Mouse (Mus musculus): ENCODE data around the gene Polr3a.

Gene Polr3a

GRCm38 (mm10) chr14:24486773-24487227 lies at the start of gene Polr3a, which contains the start of gene Rps24:
Gene Polr3a, minus strand, starts transcription at chr14:24487058.
Gene Rps24, plus strand, starts transcription at chr14:24487125.
- Histone ChIP-seq H3K27me3 (ENCODE audit: insufficient read depth, low read length) (no peaks in the 10 kb centered on the region), H3K4me1 (replicated peaks; ENCODE audit: low read depth, low read length) (peaks cover 54% of the 10 kb centered on the region), H3K36me3 (ENCODE audit: insufficient read depth, low read length) (peaks cover 48% of the 10 kb centered on the region), H3K4me3 (replicated peaks; ENCODE audit: low read length) (peak within 1 kb of the TSS; percentile 96), H3K9me3 (ENCODE audit: low read length) (no peaks in the 10 kb centered on the region)
- TF ChIP-seq CTCF (conservative IDR thresholded peaks at IDR 0.05; ENCODE audit: low read length) (peak; percentile 91), NANOG (IDR thresholded peaks at IDR 0.05; ENCODE audit: borderline replicate concordance, low read length) (no peak), POU5F1 (IDR thresholded peaks at IDR 0.05; ENCODE audit: borderline replicate concordance, low read length) (no peak)

GRCm38 (mm10) chr14:24534865-24535545 lies 48.1 kb upstream of the Polr3a start:
- Histone ChIP-seq H3K27me3 (ENCODE audit: insufficient read depth, low read length) (peaks cover 7% of the 10 kb centered on the region; the same call in 1 of the 2 replicates), H3K36me3 (ENCODE audit: insufficient read depth, low read length) (no peaks in the 10 kb centered on the region), H3K4me3 (replicated peaks; ENCODE audit: low read length) (no peak overlapping the region), H3K9me3 (ENCODE audit: low read length) (no peaks in the 10 kb centered on the region), H3K4me1 (replicated peaks; ENCODE audit: low read depth, low read length) (peaks cover 12% of the 10 kb centered on the region)
- TF ChIP-seq NANOG (IDR thresholded peaks at IDR 0.05; ENCODE audit: borderline replicate concordance, low read length) (no peak), POU5F1 (IDR thresholded peaks at IDR 0.05; ENCODE audit: borderline replicate concordance, low read length) (no peak), CTCF (conservative IDR thresholded peaks at IDR 0.05; ENCODE audit: low read length) (no peak)

DNA sequence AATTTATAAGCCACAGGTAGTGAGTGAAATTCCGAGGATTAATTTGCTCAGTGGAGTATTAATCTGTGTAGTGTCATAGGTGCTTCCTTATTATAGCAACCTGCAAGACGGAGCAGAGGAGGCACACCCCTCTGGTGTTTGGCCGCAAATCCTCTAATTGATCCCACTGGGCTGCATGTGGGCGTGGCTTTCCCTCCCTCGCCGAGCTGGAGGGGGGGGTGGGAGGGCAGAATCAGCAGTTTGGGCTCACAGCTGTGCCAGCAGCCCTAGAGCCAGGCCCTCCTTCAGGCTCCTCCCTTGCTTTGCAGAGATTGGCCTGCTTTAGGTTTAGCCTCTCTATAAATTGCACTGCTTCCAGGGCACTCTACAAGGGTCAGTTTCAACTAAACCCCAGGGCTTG lies 43.4 kb upstream of the Polr3a start:
- no peaks in the 10 kb centered on the region for H3K9me3 ChIP-seq (ENCODE audit: low read length)
- H3K36me3 ChIP-seq (ENCODE audit: insufficient read depth, low read length), result no peaks in the 10 kb centered on the region
- TF ChIP-seq CTCF (conservative IDR thresholded peaks at IDR 0.05; ENCODE audit: low read length) (no peak), NANOG (IDR thresholded peaks at IDR 0.05; ENCODE audit: borderline replicate concordance, low read length) (no peak), POU5F1 (IDR thresholded peaks at IDR 0.05; ENCODE audit: borderline replicate concordance, low read length) (no peak)
- H3K4me3 ChIP-seq (replicated peaks; ENCODE audit: low read length), result no peak overlapping the region
- peaks cover 7% of the 10 kb centered on the region; the same call in 1 of the 2 replicates for H3K27me3 ChIP-seq (ENCODE audit: insufficient read depth, low read length)
- peaks cover 36% of the 10 kb centered on the region for H3K4me1 ChIP-seq (replicated peaks; ENCODE audit: low read depth, low read length)

DNA sequence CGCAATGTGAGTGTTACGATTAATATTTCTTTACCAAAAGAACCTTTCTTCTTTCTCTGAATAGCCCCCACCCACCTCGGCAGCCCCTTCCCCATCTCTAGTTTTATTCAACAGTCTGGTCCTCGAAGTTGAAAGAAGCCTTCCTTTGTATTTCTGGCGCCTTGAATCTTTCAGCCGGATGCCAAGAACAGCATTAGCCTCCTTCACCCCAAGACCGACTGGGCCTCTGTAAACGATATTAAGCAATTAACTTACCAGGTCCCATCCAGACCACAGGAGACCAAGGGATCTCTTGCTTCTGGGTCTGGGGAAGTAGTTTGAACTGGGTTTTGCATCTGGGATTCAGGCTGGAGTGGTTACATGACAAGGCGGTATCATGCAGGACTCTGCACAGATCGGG lies 39.6 kb upstream of the Polr3a start:
- H3K9me3 ChIP-seq (ENCODE audit: low read length), result no peaks in the 10 kb centered on the region
- H3K4me1 ChIP-seq (replicated peaks; ENCODE audit: low read depth, low read length), result peaks cover 41% of the 10 kb centered on the region
- no peaks in the 10 kb centered on the region for H3K36me3 ChIP-seq (ENCODE audit: insufficient read depth, low read length)
- TF ChIP-seq NANOG (IDR thresholded peaks at IDR 0.05; ENCODE audit: borderline replicate concordance, low read length) (no peak), CTCF (conservative IDR thresholded peaks at IDR 0.05; ENCODE audit: low read length) (no peak), POU5F1 (IDR thresholded peaks at IDR 0.05; ENCODE audit: borderline replicate concordance, low read length) (no peak)
- H3K27me3 ChIP-seq (ENCODE audit: insufficient read depth, low read length), result 0 out of 2 replicates have a peak, but pooled peaks cover 2% of the 10 kb centered on the region
- H3K4me3 ChIP-seq (replicated peaks; ENCODE audit: low read length), result no peak overlapping the region

- peaks cover 41% of the 10 kb centered on the region for H3K4me1 ChIP-seq (replicated peaks; ENCODE audit: low read depth, low read length)
- no peak overlapping the region for H3K4me3 ChIP-seq (replicated peaks; ENCODE audit: low read length)
- 0 out of 2 replicates have a peak, but pooled peaks cover 2% of the 10 kb centered on the region for H3K27me3 ChIP-seq (ENCODE audit: insufficient read depth, low read length)
- no peaks in the 10 kb centered on the region for H3K9me3 ChIP-seq (ENCODE audit: low read length)
- no peaks in the 10 kb centered on the region for H3K36me3 ChIP-seq (ENCODE audit: insufficient read depth, low read length)
- TF ChIP-seq POU5F1 (IDR thresholded peaks at IDR 0.05; ENCODE audit: borderline replicate concordance, low read length) (no peak), CTCF (conservative IDR thresholded peaks at IDR 0.05; ENCODE audit: low read length) (no peak), NANOG (IDR thresholded peaks at IDR 0.05; ENCODE audit: borderline replicate concordance, low read length) (no peak)
These were observed 39.0 kb upstream of the Polr3a start for GRCm38 (mm10) chr14:24525677-24526415.

- Histone ChIP-seq H3K27me3 (ENCODE audit: insufficient read depth, low read length) (no peaks in the 10 kb centered on the region), H3K36me3 (ENCODE audit: insufficient read depth, low read length) (no peaks in the 10 kb centered on the region), H3K4me1 (replicated peaks; ENCODE audit: low read depth, low read length) (peaks cover 37% of the 10 kb centered on the region), H3K4me3 (replicated peaks; ENCODE audit: low read length) (no peak overlapping the region), H3K9me3 (ENCODE audit: low read length) (no peaks in the 10 kb centered on the region)
- TF ChIP-seq CTCF (conservative IDR thresholded peaks at IDR 0.05; ENCODE audit: low read length) (no peak), NANOG (IDR thresholded peaks at IDR 0.05; ENCODE audit: borderline replicate concordance, low read length) (no peak), POU5F1 (IDR thresholded peaks at IDR 0.05; ENCODE audit: borderline replicate concordance, low read length) (no peak)
These were observed 38.3 kb upstream of the Polr3a start for GRCm38 (mm10) chr14:24525137-24525536.

GRCm38 (mm10) chr14:24521597-24521996 lies 34.7 kb upstream of the Polr3a start:
- H3K36me3 ChIP-seq (ENCODE audit: insufficient read depth, low read length), result no peaks in the 10 kb centered on the region
- TF ChIP-seq NANOG (IDR thresholded peaks at IDR 0.05; ENCODE audit: borderline replicate concordance, low read length) (no peak), CTCF (conservative IDR thresholded peaks at IDR 0.05; ENCODE audit: low read length) (no peak), POU5F1 (IDR thresholded peaks at IDR 0.05; ENCODE audit: borderline replicate concordance, low read length) (no peak)
- no peak overlapping the region for H3K4me3 ChIP-seq (replicated peaks; ENCODE audit: low read length)
- H3K4me1 ChIP-seq (replicated peaks; ENCODE audit: low read depth, low read length), result peaks cover 19% of the 10 kb centered on the region; the same call in 1 of the 2 replicates
- H3K27me3 ChIP-seq (ENCODE audit: insufficient read depth, low read length), result no peaks in the 10 kb centered on the region
- 0 out of 2 replicates have a peak, but pooled peaks cover 3% of the 10 kb centered on the region for H3K9me3 ChIP-seq (ENCODE audit: low read length)

DNA sequence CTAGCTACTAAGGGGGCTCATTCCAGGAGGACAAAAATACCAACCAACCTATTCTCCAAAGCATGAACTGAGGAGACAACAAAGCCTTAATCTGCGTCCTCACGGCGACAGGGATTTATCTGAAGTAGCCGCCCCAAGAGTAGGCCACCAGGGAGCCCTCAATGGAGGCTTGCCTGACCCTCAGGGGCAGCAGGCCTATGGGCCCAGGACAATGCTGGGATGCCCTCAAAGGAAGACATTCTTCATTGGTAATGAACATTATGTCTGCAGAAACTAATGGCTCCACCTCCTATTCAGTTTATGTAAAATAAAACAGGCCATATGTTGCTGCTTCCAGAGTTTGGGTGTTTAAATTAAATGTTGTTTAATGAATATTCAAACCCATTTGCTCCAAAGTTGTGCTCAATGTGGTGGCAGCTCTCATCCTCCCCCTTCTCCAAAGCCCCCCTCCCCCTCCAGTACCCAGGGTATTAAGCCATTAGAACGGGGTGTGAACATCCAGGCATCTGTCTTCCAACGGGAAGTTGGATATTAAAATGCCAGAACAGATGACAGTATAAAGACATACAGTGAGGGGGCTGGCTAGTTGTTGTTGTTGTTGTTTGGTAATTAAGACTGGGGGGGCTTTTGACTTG lies 25.8 kb upstream of the Polr3a start:
- peaks cover 10% of the 10 kb centered on the region for H3K9me3 ChIP-seq (ENCODE audit: low read length)
- TF ChIP-seq NANOG (IDR thresholded peaks at IDR 0.05; ENCODE audit: borderline replicate concordance, low read length) (no peak), POU5F1 (IDR thresholded peaks at IDR 0.05; ENCODE audit: borderline replicate concordance, low read length) (no peak), CTCF (conservative IDR thresholded peaks at IDR 0.05; ENCODE audit: low read length) (no peak)
- H3K4me1 ChIP-seq (replicated peaks; ENCODE audit: low read depth, low read length), result peaks cover 19% of the 10 kb centered on the region
- H3K4me3 ChIP-seq (replicated peaks; ENCODE audit: low read length), result no peak overlapping the region
- no peaks in the 10 kb centered on the region for H3K36me3 ChIP-seq (ENCODE audit: insufficient read depth, low read length)
- H3K27me3 ChIP-seq (ENCODE audit: insufficient read depth, low read length), result peaks cover 17% of the 10 kb centered on the region
